Mouse (Mus musculus): ENCODE measurements around the gene Mta3. TPM values are rescaled to one million over a fixed set of nuclear protein-coding genes. Genes with fewer than 3 reads are reported as not detected.
A peak's percentile ranks its signal among the peaks of the same experiment; 100 is the strongest.
"Not testable (repeated sequence)": the region's sequence is repeated elsewhere in the genome, so short reads cannot be mapped to it uniquely, and the experiment has no call there.

Gene Mta3
- polyA plus RNA-seq, 1 experiment, result 30.5 TPM

DNA sequence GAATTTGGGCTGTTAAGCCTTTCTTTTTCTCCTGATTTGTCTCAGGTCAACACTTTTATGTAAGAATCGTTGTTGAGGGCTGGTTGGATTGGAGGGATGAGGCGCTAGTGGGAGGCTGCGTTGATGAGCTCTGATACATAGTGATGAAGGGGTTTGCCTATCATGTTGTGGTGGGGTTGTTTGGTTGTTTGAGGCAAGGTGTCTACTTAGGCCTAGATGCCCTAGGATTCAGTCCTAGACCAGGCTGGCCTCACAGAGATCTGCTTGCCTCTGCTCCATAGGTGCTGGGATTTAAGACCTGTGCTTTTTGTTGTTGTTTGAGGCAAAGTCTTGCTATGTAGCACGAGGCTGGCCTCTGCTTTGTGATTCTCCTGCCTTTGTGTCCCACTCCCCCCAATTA lies 1.4 kb downstream of the Mta3 start:
- TF ChIP-seq POLR2A (IDR thresholded peaks at IDR 0.05; ENCODE audit: low read depth, low read length), result no peak
- TF ChIP-seq CTCF (IDR thresholded peaks at IDR 0.05; ENCODE audit: extremely low read depth, insufficient read depth, insufficient read length, insufficient replicate concordance), result no peak
- Histone ChIP-seq H3K4me3 (ENCODE audit: extremely low read depth, insufficient read depth, insufficient read length) (peak overlapping the region; percentile 29), H3K27ac (ENCODE audit: insufficient read depth, low read length) (peak overlapping the region; percentile 98), H3K4me1 (ENCODE audit: control insufficient read depth, insufficient read depth, insufficient read length) (peaks cover 12% of the 10 kb centered on the region; the same call in 1 of the 2 replicates), H3K27me3 (ENCODE audit: control insufficient read depth, insufficient read depth, low read length) (no peaks in the 10 kb centered on the region), H3K36me3 (ENCODE audit: control insufficient read depth, insufficient read depth, low read length) (peaks cover 3% of the 10 kb centered on the region; the same call in 1 of the 2 replicates)
- DNase-seq (ENCODE audit: low read depth in 1 of 2, low spot score in 2 of 2), result no peak
- WGBS, result 43% methylated on average over 4 of the region's 4 CpGs

DNA sequence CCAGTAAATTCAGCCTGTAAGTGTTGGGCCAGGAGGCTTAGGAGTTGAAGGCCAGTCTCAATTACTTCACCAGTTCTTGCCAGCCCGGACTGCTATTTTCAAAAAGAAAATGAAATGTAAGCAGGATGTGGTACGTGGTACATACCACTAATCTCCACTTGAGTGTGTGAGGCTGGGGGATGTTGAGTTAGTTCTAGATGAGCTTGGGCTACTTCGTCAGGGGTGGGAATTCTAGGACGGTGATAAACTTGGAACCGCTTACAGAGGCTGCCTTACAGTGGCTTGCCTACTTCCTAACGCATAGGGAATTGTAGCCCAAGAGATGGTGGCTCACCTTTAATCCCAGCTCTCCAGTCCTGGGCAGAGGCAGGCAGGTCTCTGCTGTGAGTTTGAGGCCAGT lies 1.9 kb downstream of the Mta3 start:
- H3K4me3 ChIP-seq (ENCODE audit: extremely low read depth, insufficient read depth, insufficient read length), result peak overlapping the region; percentile 35; the same call in 1 of the 2 replicates
- H3K27me3 ChIP-seq (ENCODE audit: control insufficient read depth, insufficient read depth, low read length), result no peaks in the 10 kb centered on the region
- H3K27ac ChIP-seq (ENCODE audit: insufficient read depth, low read length), result peak overlapping the region; percentile 98
- no peak; the same call in 1 of the 2 replicates for TF ChIP-seq POLR2A (IDR thresholded peaks at IDR 0.05; ENCODE audit: low read depth, low read length)
- TF ChIP-seq CTCF (IDR thresholded peaks at IDR 0.05; ENCODE audit: extremely low read depth, insufficient read depth, insufficient read length, insufficient replicate concordance), result no peak
- 33% methylated on average over 6 of the region's 6 CpGs for WGBS
- H3K36me3 ChIP-seq (ENCODE audit: control insufficient read depth, insufficient read depth, low read length), result peaks cover 3% of the 10 kb centered on the region
- peaks cover 12% of the 10 kb centered on the region; the same call in 1 of the 2 replicates for H3K4me1 ChIP-seq (ENCODE audit: control insufficient read depth, insufficient read depth, insufficient read length)
- DNase-seq (ENCODE audit: low read depth in 1 of 2, low spot score in 2 of 2), result peak in 1 of 2 experiments; percentile 19

DNA sequence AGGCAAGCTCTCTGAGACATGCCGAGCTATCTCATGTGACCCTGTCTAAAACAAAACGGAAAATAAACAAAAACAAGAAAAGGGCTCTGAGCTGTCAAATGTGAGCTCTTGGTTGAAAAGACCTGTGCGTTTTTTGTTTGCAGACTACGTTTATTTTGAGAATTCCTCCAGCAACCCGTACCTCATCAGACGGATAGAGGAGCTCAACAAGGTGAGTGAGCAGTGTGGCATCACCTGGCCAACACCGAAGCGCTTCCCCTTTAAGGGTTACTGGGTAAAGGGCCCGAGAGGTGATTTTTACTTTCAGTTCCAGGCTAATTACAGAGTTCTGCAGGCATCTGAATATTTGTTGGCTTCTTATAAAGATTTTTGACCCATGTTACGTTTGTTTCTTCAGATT lies 2.3 kb downstream of the Mta3 start:
- Histone ChIP-seq H3K36me3 (ENCODE audit: control insufficient read depth, insufficient read depth, low read length) (peaks cover 4% of the 10 kb centered on the region), H3K27ac (ENCODE audit: insufficient read depth, low read length) (peak overlapping the region; percentile 98), H3K27me3 (ENCODE audit: control insufficient read depth, insufficient read depth, low read length) (no peaks in the 10 kb centered on the region), H3K4me3 (ENCODE audit: extremely low read depth, insufficient read depth, insufficient read length) (peak overlapping the region; percentile 35; the same call in 1 of the 2 replicates), H3K4me1 (ENCODE audit: control insufficient read depth, insufficient read depth, insufficient read length) (peaks cover 12% of the 10 kb centered on the region; the same call in 1 of the 2 replicates)
- peak in 1 of 2 experiments; percentile 32 for DNase-seq (ENCODE audit: low read depth in 1 of 2, low spot score in 2 of 2)
- TF ChIP-seq CTCF (IDR thresholded peaks at IDR 0.05; ENCODE audit: extremely low read depth, insufficient read depth, insufficient read length, insufficient replicate concordance), result no peak
- TF ChIP-seq POLR2A (IDR thresholded peaks at IDR 0.05; ENCODE audit: low read depth, low read length), result no peak
- 36% methylated on average over 10 of the region's 10 CpGs for WGBS

DNA sequence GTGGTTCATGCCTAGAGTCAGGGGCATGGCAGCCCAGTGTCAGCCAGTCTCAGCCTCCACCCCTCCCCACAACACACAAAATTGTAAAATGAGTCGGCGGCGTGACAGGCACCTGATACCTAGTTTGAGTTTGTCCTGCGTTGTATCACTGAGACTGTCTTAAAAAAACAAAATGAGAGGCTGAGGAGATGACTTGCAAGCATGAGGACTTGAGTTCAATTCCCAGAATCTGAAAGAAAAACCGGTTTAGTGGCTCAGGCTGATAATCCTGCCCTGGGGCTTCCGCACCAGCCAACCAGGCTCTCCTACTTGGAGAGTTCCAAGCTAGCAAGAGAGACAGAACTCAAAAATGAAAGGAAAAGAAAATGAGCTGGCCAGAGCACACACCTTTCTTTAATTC lies 2.9 kb downstream of the Mta3 start:
- no peak for DNase-seq (ENCODE audit: low read depth in 1 of 2, low spot score in 2 of 2)
- Histone ChIP-seq H3K4me3 (ENCODE audit: extremely low read depth, insufficient read depth, insufficient read length) (peak overlapping the region; percentile 11; the same call in 1 of the 2 replicates), H3K27ac (ENCODE audit: insufficient read depth, low read length) (peak overlapping the region; percentile 69), H3K4me1 (ENCODE audit: control insufficient read depth, insufficient read depth, insufficient read length) (peaks cover 12% of the 10 kb centered on the region; the same call in 1 of the 2 replicates), H3K36me3 (ENCODE audit: control insufficient read depth, insufficient read depth, low read length) (peaks cover 4% of the 10 kb centered on the region), H3K27me3 (ENCODE audit: control insufficient read depth, insufficient read depth, low read length) (no peaks in the 10 kb centered on the region)
- WGBS, result 80% methylated on average over 6 of the region's 6 CpGs
- TF ChIP-seq POLR2A (IDR thresholded peaks at IDR 0.05; ENCODE audit: low read depth, low read length), result no peak
- TF ChIP-seq CTCF (IDR thresholded peaks at IDR 0.05; ENCODE audit: extremely low read depth, insufficient read depth, insufficient read length, insufficient replicate concordance), result no peak

DNA sequence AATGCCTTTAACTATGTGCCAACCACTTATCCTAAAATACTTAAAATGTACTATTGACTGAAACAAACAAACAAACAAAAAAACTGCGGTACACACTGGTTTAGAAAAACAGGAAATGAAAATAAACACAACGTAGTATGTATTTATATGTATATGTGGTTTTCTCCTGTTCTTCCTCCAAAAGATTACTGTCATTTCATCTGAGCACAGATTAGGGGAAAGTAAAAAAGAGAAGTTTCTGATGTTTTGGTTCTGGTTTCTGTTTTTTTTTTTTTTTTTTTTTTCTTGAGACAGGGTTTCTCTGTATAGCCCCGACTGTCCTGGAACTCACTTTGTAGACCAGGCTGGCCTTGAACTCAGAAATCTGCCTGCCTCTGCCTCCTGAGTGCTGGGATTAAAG lies 3.6 kb downstream of the Mta3 start:
- not testable (repeated sequence) for DNase-seq (ENCODE audit: low read depth in 1 of 2, low spot score in 2 of 2); H3K27me3 ChIP-seq (ENCODE audit: control insufficient read depth, insufficient read depth, low read length); H3K4me3 ChIP-seq (ENCODE audit: extremely low read depth, insufficient read depth, insufficient read length); H3K36me3 ChIP-seq (ENCODE audit: control insufficient read depth, insufficient read depth, low read length)
- peaks cover 12% of the 10 kb centered on the region; the same call in 1 of the 2 replicates for H3K4me1 ChIP-seq (ENCODE audit: control insufficient read depth, insufficient read depth, insufficient read length)
- 16% methylated on average over 3 of the region's 3 CpGs for WGBS
- peak overlapping the region; percentile 37 for H3K27ac ChIP-seq (ENCODE audit: insufficient read depth, low read length)

DNA sequence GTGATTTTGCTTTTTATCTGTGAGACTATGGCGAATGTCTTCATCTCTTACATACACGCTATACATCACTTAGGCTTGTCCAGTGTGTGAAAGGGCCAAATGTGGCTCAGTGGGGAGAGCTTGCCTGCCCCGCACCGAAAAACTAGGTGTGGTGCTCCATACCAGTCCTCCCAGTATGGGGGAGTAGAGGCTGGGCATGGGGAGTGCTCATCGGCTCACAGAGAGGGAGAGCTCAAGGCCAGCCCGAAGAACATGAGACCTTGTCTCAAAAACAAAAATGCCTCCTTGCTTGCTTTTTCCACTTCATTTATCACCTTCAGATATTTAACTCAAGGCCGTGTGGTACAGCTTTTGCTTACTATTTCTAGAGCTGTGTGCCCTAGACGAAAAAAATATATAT lies 4.7 kb downstream of the Mta3 start:
- H3K4me3 ChIP-seq (ENCODE audit: extremely low read depth, insufficient read depth, insufficient read length), result no peak overlapping the region
- no peak for TF ChIP-seq POLR2A (IDR thresholded peaks at IDR 0.05; ENCODE audit: low read depth, low read length)
- no peak for TF ChIP-seq CTCF (IDR thresholded peaks at IDR 0.05; ENCODE audit: extremely low read depth, insufficient read depth, insufficient read length, insufficient replicate concordance)
- H3K27ac ChIP-seq (ENCODE audit: insufficient read depth, low read length), result no peak overlapping the region
- DNase-seq (ENCODE audit: low read depth in 1 of 2, low spot score in 2 of 2), result no peak
- 92% methylated on average over 8 of the region's 8 CpGs for whole genome bisulfite sequencing
- no peaks in the 10 kb centered on the region for H3K27me3 ChIP-seq (ENCODE audit: control insufficient read depth, insufficient read depth, low read length)
- H3K4me1 ChIP-seq (ENCODE audit: control insufficient read depth, insufficient read depth, insufficient read length), result peaks cover 9% of the 10 kb centered on the region; the same call in 1 of the 2 replicates
- peaks cover 8% of the 10 kb centered on the region for H3K36me3 ChIP-seq (ENCODE audit: control insufficient read depth, insufficient read depth, low read length)

DNA sequence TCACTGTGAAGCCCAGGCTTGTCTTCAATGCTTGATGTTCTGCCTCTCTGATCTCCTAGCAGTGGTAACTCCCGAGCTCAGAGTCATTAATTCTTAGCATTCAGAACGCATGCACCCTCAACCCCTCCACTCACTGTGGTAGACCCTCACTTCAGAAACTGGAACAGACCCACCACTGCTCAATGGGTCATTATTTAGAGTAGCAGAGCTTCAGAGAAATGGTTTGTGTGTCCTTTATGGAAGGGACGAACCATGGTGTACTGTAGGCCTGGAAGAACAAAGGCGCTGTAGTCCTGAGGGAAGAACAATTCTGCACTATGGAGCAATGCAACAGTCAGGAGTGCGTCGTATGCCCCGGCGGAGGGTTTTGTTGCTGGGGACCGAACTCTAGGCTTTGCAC lies 6.4 kb downstream of the Mta3 start:
- peaks cover 13% of the 10 kb centered on the region for H3K36me3 ChIP-seq (ENCODE audit: control insufficient read depth, insufficient read depth, low read length)
- H3K4me1 ChIP-seq (ENCODE audit: control insufficient read depth, insufficient read depth, insufficient read length), result peaks cover 9% of the 10 kb centered on the region; the same call in 1 of the 2 replicates
- 95% methylated on average over 9 of the region's 9 CpGs for WGBS
- no peaks in the 10 kb centered on the region for H3K27me3 ChIP-seq (ENCODE audit: control insufficient read depth, insufficient read depth, low read length)
- no peak for DNase-seq (ENCODE audit: low read depth in 1 of 2, low spot score in 2 of 2)
- TF ChIP-seq POLR2A (IDR thresholded peaks at IDR 0.05; ENCODE audit: low read depth, low read length), result no peak
- TF ChIP-seq CTCF (IDR thresholded peaks at IDR 0.05; ENCODE audit: extremely low read depth, insufficient read depth, insufficient read length, insufficient replicate concordance), result no peak
- H3K27ac ChIP-seq (ENCODE audit: insufficient read depth, low read length), result no peak overlapping the region
- H3K4me3 ChIP-seq (ENCODE audit: extremely low read depth, insufficient read depth, insufficient read length), result no peak overlapping the region
